Comparison of ENCODE assay signal across 8 mouse cellular contexts in the genomic region with DNA sequence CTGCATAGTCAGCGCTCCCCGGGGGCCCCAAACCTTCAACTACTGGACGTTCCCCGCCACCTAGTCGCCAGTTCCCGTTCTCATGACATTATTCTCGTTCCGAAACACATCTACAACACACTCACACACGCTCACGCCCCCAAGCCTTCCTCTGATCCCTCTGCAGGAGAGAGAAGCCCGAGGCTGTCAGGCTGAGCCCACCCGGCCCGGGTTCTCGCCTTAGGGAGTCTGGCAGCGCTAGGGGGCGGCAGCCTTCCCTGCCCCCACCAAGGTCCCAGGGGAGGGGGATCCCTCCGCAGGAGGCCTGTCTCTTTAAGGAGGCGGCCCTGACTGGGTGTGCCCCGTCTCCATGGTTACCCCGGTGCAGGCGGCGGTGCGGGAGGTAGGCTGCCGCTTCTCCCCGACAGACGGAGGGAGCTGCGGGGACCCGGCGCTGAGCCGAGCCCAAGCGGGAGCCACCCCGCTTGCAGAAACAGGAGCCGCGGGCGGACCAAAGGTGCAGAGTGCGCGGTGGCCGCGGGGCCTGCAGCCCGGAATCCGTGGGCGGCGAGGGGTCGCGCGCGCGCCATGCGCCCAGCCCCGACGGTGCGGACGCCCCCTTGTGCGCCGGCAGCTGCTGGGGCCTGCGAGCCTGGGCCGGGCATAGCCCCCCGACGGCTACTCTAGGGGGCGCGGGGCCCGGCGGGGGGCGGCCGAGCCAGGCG. TPM values are rescaled to one million over a fixed set of nuclear protein-coding genes. Genes with fewer than 3 reads are reported as not detected.
DNase-seq lines count a peak whose midpoint lies in the region; ATAC-seq and TF ChIP-seq lines count a peak whose summit lies in the region.

A gene (plus strand): TSS at position 654 of the 704 bp plus-strand sequence.

- peak within 1 kb of the TSS; percentile 23 to 40 (median 34) for H3K4me3 ChIP-seq in CH12.LX (replicated peaks in 1 of 3; ENCODE audit: low read depth in 2 of 3, low read length in 2 of 3, poor library complexity in 1 of 3)
- H3K4me3 ChIP-seq in embryonic facial prominence, embryonic 14.5 days (ENCODE audit: low read depth, low read length) = peak within 1 kb of the TSS; percentile 49
- H3K4me3 ChIP-seq in lung, embryonic 14.5 days (ENCODE audit: low read depth, low read length) = peak within 1 kb of the TSS; percentile 43

- H3K9me3 ChIP-seq in CH12.LX (replicated peaks; ENCODE audit: low read length) = no peaks in the 10 kb centered on the region
- H3K9me3 ChIP-seq in embryonic facial prominence, embryonic 14.5 days (ENCODE audit: control insufficient read depth, low read length) = no peaks in the 10 kb centered on the region
- no peaks in the 10 kb centered on the region for H3K9me3 ChIP-seq in lung, embryonic 14.5 days (ENCODE audit: low read depth, low read length)

- H3K36me3 ChIP-seq in CH12.LX (replicated peaks in 1 of 2; ENCODE audit: control insufficient read depth in 1 of 2, insufficient read depth in 1 of 2, low read length in 1 of 2) = no peaks in the 10 kb centered on the region
- H3K36me3 ChIP-seq in embryonic facial prominence, embryonic 14.5 days (ENCODE audit: control insufficient read depth, insufficient read depth, low read length) = no peaks in the 10 kb centered on the region
- no peaks in the 10 kb centered on the region for H3K36me3 ChIP-seq in lung, embryonic 14.5 days (ENCODE audit: insufficient read depth)

- peak in 1 of 2 experiments; percentile 26; a peak in 2 of 4 replicates for TF ChIP-seq CTCF in CH12.LX (conservative IDR thresholded peaks at IDR 0.05 in 1 of 2, IDR thresholded peaks at IDR 0.05 in 1 of 2; ENCODE audit: low read depth in 2 of 2, low read length in 2 of 2)
- no peak for TF ChIP-seq CTCF in lung, embryonic 14.5 days (IDR thresholded peaks at IDR 0.05; ENCODE audit: low read depth)

- H3K4me1 ChIP-seq in CH12.LX (ENCODE audit: control insufficient read depth in 1 of 2, insufficient read depth in 2 of 2) = peaks cover 0 to 18% of the 10 kb centered on the region in 2 experiments; a peak in 2 of 4 replicates
- H3K4me1 ChIP-seq in embryonic facial prominence, embryonic 14.5 days (ENCODE audit: control insufficient read depth, insufficient read depth, low read length) = peaks cover 18% of the 10 kb centered on the region
- H3K4me1 ChIP-seq in lung, embryonic 14.5 days (ENCODE audit: insufficient read depth) = peaks cover 8% of the 10 kb centered on the region; the same call in 1 of the 2 replicates

- dilution Hi-C loops in CH12.LX (cut with MboI; ENCODE audit: extremely low pct_ligation_motif_present, extremely low pct_unique_long_range_greater_than_20kb, low sequenced_read_pairs) = no loop called here

- peak; percentile 66 for DNase-seq in CH12.LX (ENCODE audit: extremely low read depth)
- DNase-seq in adrenal gland, postnatal 10 days = peak; percentile 76
- peak; percentile 74 for DNase-seq in embryonic facial prominence, embryonic 14.5 days (ENCODE audit: low spot score)
- DNase-seq in layer of hippocampus, adult 9-11 months = peak; percentile 79
- peak; percentile 61 for DNase-seq in lung, embryonic 14.5 days
- peak; percentile 56 for DNase-seq in retina, embryonic 14.5 days (ENCODE audit: low spot score)
- DNase-seq in urinary bladder, postnatal 25 days (ENCODE audit: low spot score) = peak; percentile 53

- no peak for TF ChIP-seq POLR2A in CH12.LX (IDR thresholded peaks at IDR 0.05; ENCODE audit: low read depth, low read length)

- H3K27ac ChIP-seq in CH12.LX (ENCODE audit: insufficient read depth, low read depth) = no peak within 1 kb of the TSS
- H3K27ac ChIP-seq in embryonic facial prominence, embryonic 14.5 days (replicated peaks; ENCODE audit: low read depth, low read length) = no peak within 1 kb of the TSS
- H3K27ac ChIP-seq in lung, embryonic 14.5 days (ENCODE audit: low read depth) = no peak within 1 kb of the TSS

- TF ChIP-seq RAD21 in CH12.LX (IDR thresholded peaks at IDR 0.05; ENCODE audit: low read depth, low read length) = no peak

- in situ Hi-C loops in CH12.LX (cut with MboI; ENCODE audit: low pct_ligation_motif_present, low pct_unique_long_range_greater_than_20kb, low sequenced_read_pairs) = no loop called here

- H3K4me2 ChIP-seq in CH12.LX (ENCODE audit: insufficient read depth, low read depth, poor library complexity, severe bottlenecking) = peak within 1 kb of the TSS; percentile 79
- peak within 1 kb of the TSS; percentile 81 for H3K4me2 ChIP-seq in embryonic facial prominence, embryonic 14.5 days (ENCODE audit: low read depth, low read length)
- peak within 1 kb of the TSS; percentile 77 for H3K4me2 ChIP-seq in lung, embryonic 14.5 days

- TF ChIP-seq EP300 in CH12.LX (IDR thresholded peaks at IDR 0.05; ENCODE audit: low read length) = no peak

- H3K9ac ChIP-seq in CH12.LX (ENCODE audit: insufficient read depth, low read depth) = peak within 1 kb of the TSS; percentile 16; the same call in 1 of the 2 replicates
- H3K9ac ChIP-seq in embryonic facial prominence, embryonic 14.5 days (ENCODE audit: low read depth, low read length) = peak within 1 kb of the TSS; percentile 60
- peak within 1 kb of the TSS; percentile 20; the same call in 1 of the 2 replicates for H3K9ac ChIP-seq in lung, embryonic 14.5 days

- no peaks in the 10 kb centered on the region for H3K79me2 ChIP-seq in CH12.LX (replicated peaks; ENCODE audit: control insufficient read depth, extremely low read depth, insufficient read depth, poor library complexity, severe bottlenecking)

- 1% methylated on average over 27 of the region's 66 CpGs for WGBS in embryonic facial prominence, embryonic 14.5 days
- WGBS in lung, embryonic 14.5 days = 2% methylated on average over 64 of the region's 66 CpGs

- peak; percentile 50 for ATAC-seq in embryonic facial prominence, embryonic 14.5 days (ENCODE audit: low read depth)
- peak; percentile 12 to 20; a peak in 1 of 4 replicates for ATAC-seq in hematopoietic stem cell, adult 5-6 weeks (replicated peaks in 1 of 2; ENCODE audit: insufficient read depth in 1 of 2, low FRiP score in 2 of 2, low TSS enrichment in 1 of 2, low read depth in 1 of 2, poor library complexity in 2 of 2, severe bottlenecking in 2 of 2)
- peak; percentile 53; the same call in 1 of the 2 replicates for ATAC-seq in lung, embryonic 14.5 days (ENCODE audit: insufficient read depth)

- peaks cover 95% of the 10 kb centered on the region for H3K27me3 ChIP-seq in CH12.LX (replicated peaks)
- H3K27me3 ChIP-seq in embryonic facial prominence, embryonic 14.5 days (replicated peaks; ENCODE audit: control insufficient read depth, insufficient read depth, low read length) = peaks cover 75% of the 10 kb centered on the region
- H3K27me3 ChIP-seq in lung, embryonic 14.5 days (ENCODE audit: insufficient read depth, low read length) = peaks cover 89% of the 10 kb centered on the region

TF ChIP-seq in CH12.LX, 34 proteins besides CTCF, POLR2A, EP300 and RAD21:
- TF ChIP-seq TCF12 (IDR thresholded peaks at IDR 0.05; ENCODE audit: low read depth, low read length) = peak; percentile 20; the same call in 1 of the 2 replicates
- 0 out of 2 replicates have a peak, but pooled peaks have one; percentile 17 for TF ChIP-seq BHLHE40 (IDR thresholded peaks at IDR 0.05; ENCODE audit: low read depth, low read length)
- TF ChIP-seq MAZ (IDR thresholded peaks at IDR 0.05; ENCODE audit: low read depth, low read length) = 0 out of 2 replicates have a peak, but pooled peaks have one; percentile 30
- TF ChIP-seq E2F4 (IDR thresholded peaks at IDR 0.05; ENCODE audit: insufficient replicate concordance, low read depth, low read length) = no peak
- TF ChIP-seq NELFE (IDR thresholded peaks at IDR 0.05; ENCODE audit: low read depth, low read length) = no peak
- TF ChIP-seq USF2 (conservative IDR thresholded peaks at IDR 0.05; ENCODE audit: low read depth, low read length) = no peak
- TF ChIP-seq MEF2A (IDR thresholded peaks at IDR 0.05; ENCODE audit: borderline replicate concordance, low read depth, low read length) = 0 out of 2 replicates have a peak, but pooled peaks have one; percentile 26
- 0 out of 2 replicates have a peak, but pooled peaks have one; percentile 19 for TF ChIP-seq HCFC1 (IDR thresholded peaks at IDR 0.05; ENCODE audit: low read depth, low read length)
- TF ChIP-seq UBTF (IDR thresholded peaks at IDR 0.05; ENCODE audit: low read depth, low read length) = peak; percentile 36; the same call in 1 of the 2 replicates
- TF ChIP-seq KAT2A (IDR thresholded peaks at IDR 0.05; ENCODE audit: insufficient replicate concordance, low read length) = 0 out of 2 replicates have a peak, but pooled peaks have one; percentile 18
- peak; percentile 34; the same call in 1 of the 2 replicates for TF ChIP-seq MXI1 (IDR thresholded peaks at IDR 0.05; ENCODE audit: low read depth, low read length)
- peak; percentile 71 for TF ChIP-seq CHD2 (IDR thresholded peaks at IDR 0.05; ENCODE audit: low read length)

RNA-seq across cellular contexts. Expression of the gene that starts here (rescaled TPM):
- not detected in 2 replicates for total RNA-seq in CH12.LX (2012; rRNA removed)
- not detected in 2 replicates for total RNA-seq in CH12.LX (2014; rRNA removed)
- not detected in 2 replicates for polyA plus RNA-seq in CH12.LX (2012; ENCODE audit: insufficient read length, low read depth)
- 1 to 10 TPM; 1.6 to 1.8 TPM for total RNA-seq in adrenal gland, postnatal 10 days (2021)
- polyA plus RNA-seq in embryonic facial prominence, embryonic 14.5 days (2014; fragmentation: Nextera tagmentation; extraction: Ambion mirVana) = 1.5 TPM in 2 replicates
- not detected in 2 replicates for total RNA-seq in hematopoietic stem cell, adult 5-6 weeks (2017)
- polyA plus RNA-seq in lung, embryonic 14.5 days (2014; fragmentation: Nextera tagmentation; extraction: Ambion mirVana) = 0.37 and 0.60 TPM in 2 replicates

Comparison
In these comparisons a context has a peak if more than half of its experiments do, and no peak if none do; other contexts are left out.
1. Peak in DNase-seq, H3K4me3 ChIP-seq, H3K9ac ChIP-seq and H3K4me2 ChIP-seq in CH12.LX; RNA of the gene not detected or under 1 TPM.
2. Peak in ATAC-seq in hematopoietic stem cell, adult 5-6 weeks; RNA of the gene not detected or under 1 TPM.
3. Peak in DNase-seq, ATAC-seq, H3K4me3 ChIP-seq, H3K9ac ChIP-seq and H3K4me2 ChIP-seq in lung, embryonic 14.5 days; RNA of the gene not detected or under 1 TPM.